Mouse (Mus musculus) ES-E14 (cell line): ENCODE measurements around the gene Sephs1. TPM values are rescaled to one million over a fixed set of nuclear protein-coding genes. Genes with fewer than 3 reads are reported as not detected.

Source experiments
- DNase-seq: peaks from one replicate; pipeline ENCODE4 v3.0.0-alpha.2; 2013; ENCODE audit warnings: low read depth, low spot score
- H3K27ac ChIP-seq: 2 replicates; pipeline ENCODE4 v1.5.1; 2012; ENCODE audit warnings: low read depth, mild to moderate bottlenecking, low read length, moderate library complexity, mixed read lengths; ENCODE audit not compliant: poor library complexity, insufficient read depth, severe bottlenecking
- H3K36me3 ChIP-seq: 2 replicates; pipeline ENCODE4 v1.6.1; 2012; ENCODE audit warnings: mild to moderate bottlenecking, low read length, moderate library complexity, mixed read lengths; ENCODE audit not compliant: control insufficient read depth, poor library complexity, insufficient read depth, severe bottlenecking
- H3K4me1 ChIP-seq, 2 experiments: fragments of 150-350 bp in 1 of 2; sonication (generic) in 1 of 2; 2 replicates each; pipeline ENCODE4 v1.6.1; 2012; ENCODE audit warnings: low read length in 2 of 2, mild to moderate bottlenecking in 1 of 2, mixed read lengths in 1 of 2; ENCODE audit not compliant: control insufficient read depth in 2 of 2, insufficient read depth in 2 of 2, poor library complexity in 1 of 2
- H3K4me3 ChIP-seq, 2 experiments: fragments of 150-350 bp in 1 of 2; sonication (generic) in 1 of 2; 2 replicates each; pipeline ENCODE4 v1.5.1; 2012; ENCODE audit warnings: low read length in 2 of 2, low read depth in 1 of 2, mild to moderate bottlenecking in 1 of 2, mixed read lengths in 1 of 2; ENCODE audit not compliant: insufficient read depth in 1 of 2, poor library complexity in 1 of 2, severe bottlenecking in 1 of 2
- H3K9ac ChIP-seq: 2 replicates; pipeline ENCODE4 v1.6.1; 2012; ENCODE audit warnings: low read depth, mild to moderate bottlenecking, low read length, mixed read lengths; ENCODE audit not compliant: poor library complexity, insufficient read depth, severe bottlenecking
- H3K9me3 ChIP-seq: fragments of 150-350 bp; sonication (generic); 2 replicates; pipeline ENCODE4 v1.6.1; 2012; ENCODE audit warnings: low read depth, mild to moderate bottlenecking, low read length; ENCODE audit not compliant: control insufficient read depth, insufficient read depth
- CHD2 ChIP-seq: IDR thresholded peaks from 2 replicates; pipeline ENCODE4 v1.6.1; 2014; ENCODE audit warnings: mild to moderate bottlenecking, low read depth, low read length, inconsistent platforms
- HCFC1 ChIP-seq: IDR thresholded peaks from 2 replicates; pipeline ENCODE4 v1.6.1; 2012; ENCODE audit warnings: low read length, inconsistent platforms, borderline replicate concordance; ENCODE audit not compliant: insufficient read depth
- MAFK ChIP-seq: IDR thresholded peaks from 2 replicates; pipeline ENCODE4 v1.6.1; 2014; ENCODE audit warnings: mild to moderate bottlenecking, low read depth, low read length, inconsistent platforms; ENCODE audit not compliant: insufficient read depth
- ZC3H11A ChIP-seq: IDR thresholded peaks from 2 replicates; pipeline ENCODE4 v1.6.1; 2012; ENCODE audit warnings: low read depth, mild to moderate bottlenecking, inconsistent platforms, low read length, borderline replicate concordance
- ZNF384 ChIP-seq: IDR thresholded peaks from 2 replicates; pipeline ENCODE4 v1.6.1; 2012; ENCODE audit warnings: low read depth, low read length, inconsistent platforms
- in situ Hi-C, 2 experiments: fragments of 600-800 bp; cut with MboI; formaldehyde crosslinking; loops; one replicate each; pipeline ENCODE4 v1.15.1; 2025; ENCODE audit warnings: low sequenced_read_pairs in 2 of 2, inconsistent platforms in 1 of 2; ENCODE audit not compliant: unreplicated experiment in 2 of 2
- total RNA-seq: library from RNA; depleted of rRNA; stranded (reverse); fragments of 300-350 nt; gene quantifications from 2 replicates; pipeline ENCODE4 v1.2.3, GENCODE M21; 2012; rRNA removed

The Sephs1 gene
- total RNA-seq, 1 experiment = 39.5 TPM

GRCm38 (mm10) chr2:4950986-4951385, 69.6 kb downstream of the Sephs1 start:
- Histone ChIP-seq H3K27ac (no peak overlapping the region), H3K36me3 (no peaks in the 10 kb centered on the region), H3K9me3 (peaks cover 6% of the 10 kb centered on the region; the same call in 1 of the 2 replicates), H3K4me3 (no peak overlapping the region), H3K9ac (no peak overlapping the region), H3K4me1 (no peaks in the 10 kb centered on the region)
- DNase-seq = no peak
- in situ Hi-C loops = no loop called here
- TF ChIP-seq ZC3H11A (no peak), HCFC1 (no peak), ZNF384 (no peak), CHD2 (no peak), MAFK (no peak)

GRCm38 (mm10) chr2:4954216-4954760, 72.9 kb downstream of the Sephs1 start:
- no peak overlapping the region for H3K4me3 ChIP-seq
- H3K9ac ChIP-seq = no peak overlapping the region
- H3K4me1 ChIP-seq = peaks cover 0 to 2% of the 10 kb centered on the region in 2 experiments; a peak in 1 of 4 replicates
- in situ Hi-C loops = no loop called here
- peak; percentile 54; the same call in 1 of the 2 replicates for TF ChIP-seq MAFK
- TF ChIP-seq HCFC1 = no peak
- TF ChIP-seq ZNF384 = no peak
- no peak for TF ChIP-seq CHD2
- TF ChIP-seq ZC3H11A = no peak
- no peaks in the 10 kb centered on the region for H3K36me3 ChIP-seq
- H3K27ac ChIP-seq = peak overlapping the region; percentile 89; the same call in 1 of the 2 replicates
- no peak for DNase-seq
- H3K9me3 ChIP-seq = peaks cover 6% of the 10 kb centered on the region; the same call in 1 of the 2 replicates

DNA sequence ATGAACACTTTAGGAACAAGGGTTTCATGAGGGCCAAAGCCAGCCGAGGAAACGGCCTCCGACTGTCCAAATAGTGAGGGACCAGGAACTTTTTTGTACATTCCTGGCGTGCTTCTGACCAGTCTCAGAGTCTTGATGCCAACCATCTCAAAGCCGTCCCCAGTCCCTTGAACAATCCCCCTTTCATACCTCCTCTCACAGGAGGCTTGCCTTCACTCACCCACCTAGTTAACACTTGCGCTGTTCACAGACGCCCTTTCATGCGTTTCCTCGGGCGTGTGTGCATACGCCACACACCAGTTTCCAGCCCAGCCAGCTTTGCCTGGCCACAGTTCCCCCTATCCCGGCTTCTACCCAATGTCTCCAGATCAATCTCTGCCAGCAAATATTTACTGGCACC, 76.7 kb downstream of the Sephs1 start:
- Histone ChIP-seq H3K27ac (no peak overlapping the region), H3K36me3 (no peaks in the 10 kb centered on the region), H3K4me3 (no peak overlapping the region), H3K4me1 (peaks cover 0 to 2% of the 10 kb centered on the region in 2 experiments; a peak in 1 of 4 replicates), H3K9ac (no peak overlapping the region), H3K9me3 (0 out of 2 replicates have a peak, but pooled peaks cover 2% of the 10 kb centered on the region)
- DNase-seq = no peak
- no peak for TF ChIP-seq ZNF384
- no peak for TF ChIP-seq HCFC1
- TF ChIP-seq CHD2 = no peak
- in situ Hi-C loops = no loop called here

Other genes starting within 250 kb of the Sephs1 start
- 17.4 and 22.9 TPM in 2 replicates for gene Prpf18, start 229.5 kb upstream of the Sephs1 start, total RNA-seq
- 1.2 and 2.0 TPM in 2 replicates for gene Bend7, start 163.7 kb upstream of the Sephs1 start, total RNA-seq
- gene Phyh, start 37.5 kb downstream of the Sephs1 start, total RNA-seq = 15.0 and 22.0 TPM in 2 replicates
- gene Ucma, start 94.6 kb downstream of the Sephs1 start, total RNA-seq = 2.5 and 2.7 TPM in 2 replicates
- 127 and 141 TPM in 2 replicates for gene Mcm10, start 131.2 kb downstream of the Sephs1 start, total RNA-seq
- 4.6 and 4.9 TPM in 2 replicates for gene Optn, start 182.5 kb downstream of the Sephs1 start, total RNA-seq